Mouse (Mus musculus) left cerebral cortex, adult 18-20 months (tissue): ENCODE measurements around the gene Susd4. TPM values are rescaled to one million over a fixed set of nuclear protein-coding genes. Genes with fewer than 3 reads are reported as not detected.

ENCODE experiments used
- DNase-seq, 2 experiments: peaks; one replicate each; pipeline ENCODE4 v3.0.0; 2021 to 2022; ENCODE audit warnings: low spot score in 2 of 2, mixed read lengths in 1 of 2
- long read RNA-seq, 2 experiments: library from polyadenylated mRNA; stranded (forward); transcript quantifications; one replicate each; pipeline ENCODE4 v2.0.0; 2021
- total RNA-seq, 2 experiments: library from RNA; stranded (reverse); gene quantifications; 2 replicates each; pipeline ENCODE4 v1.2.3; 2021

Gene Susd4
- total RNA-seq = 100 to 1,000 TPM; 105 to 117 TPM
- long read RNA-seq, experiment 1, transcript Susd4-202 (9 exons, 1,898 nt) = major isoform, 79 of 127 reads
- long read RNA-seq, experiment 1, partial matches to known transcripts = 27 of 127 reads
- long read RNA-seq, experiment 1, other reads (novel, unspliced or antisense) = 19 of 127 reads
- long read RNA-seq, experiment 2, transcript Susd4-202 (9 exons, 1,898 nt) = major isoform, 50 of 92 reads
- long read RNA-seq, experiment 2, partial matches to known transcripts = 25 of 92 reads
- long read RNA-seq, experiment 2, other reads (novel, unspliced or antisense) = 15 of 92 reads

DNA sequence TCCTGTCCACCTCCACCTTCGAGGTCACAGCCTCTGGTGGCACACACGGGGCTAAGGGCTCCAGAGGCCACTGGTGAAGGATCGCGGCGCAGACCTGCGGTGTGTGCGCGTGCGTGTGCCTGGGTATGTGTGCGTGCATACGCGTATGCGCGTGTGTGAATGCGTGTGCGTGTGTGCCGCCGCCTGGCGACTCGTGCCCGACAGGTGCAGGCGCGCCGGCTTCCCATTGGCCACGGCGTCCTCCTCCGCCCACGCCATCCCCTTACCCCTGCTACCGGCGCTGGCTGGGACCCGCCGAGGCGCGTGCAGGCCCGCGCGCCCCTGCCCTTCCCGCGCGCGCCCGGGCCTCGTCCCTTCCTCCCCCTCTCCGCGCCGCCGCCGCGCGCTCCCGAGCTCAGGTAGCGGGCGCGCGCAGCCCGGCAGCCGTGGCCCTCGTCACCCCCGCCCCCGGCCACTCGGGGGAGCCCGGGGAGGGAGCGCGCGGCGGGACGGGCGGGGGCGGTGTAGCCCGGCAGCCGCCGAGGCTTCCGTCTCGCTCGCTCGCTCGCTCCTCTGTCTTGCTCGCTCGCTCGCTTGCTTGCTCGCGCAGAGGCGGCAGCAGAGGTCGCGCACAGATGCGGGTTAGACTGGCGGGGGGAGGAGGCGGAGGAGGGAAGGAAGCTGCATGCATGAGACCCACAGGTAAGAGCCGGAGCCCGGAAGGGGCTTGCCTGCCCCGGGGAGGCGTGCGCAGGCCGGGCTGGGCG lies at the start of gene Susd4:
Gene Susd4, plus strand, starts transcription at position 145 of the 746 bp plus-strand sequence.
- DNase-seq = peak; percentile 80 to 90

DNA sequence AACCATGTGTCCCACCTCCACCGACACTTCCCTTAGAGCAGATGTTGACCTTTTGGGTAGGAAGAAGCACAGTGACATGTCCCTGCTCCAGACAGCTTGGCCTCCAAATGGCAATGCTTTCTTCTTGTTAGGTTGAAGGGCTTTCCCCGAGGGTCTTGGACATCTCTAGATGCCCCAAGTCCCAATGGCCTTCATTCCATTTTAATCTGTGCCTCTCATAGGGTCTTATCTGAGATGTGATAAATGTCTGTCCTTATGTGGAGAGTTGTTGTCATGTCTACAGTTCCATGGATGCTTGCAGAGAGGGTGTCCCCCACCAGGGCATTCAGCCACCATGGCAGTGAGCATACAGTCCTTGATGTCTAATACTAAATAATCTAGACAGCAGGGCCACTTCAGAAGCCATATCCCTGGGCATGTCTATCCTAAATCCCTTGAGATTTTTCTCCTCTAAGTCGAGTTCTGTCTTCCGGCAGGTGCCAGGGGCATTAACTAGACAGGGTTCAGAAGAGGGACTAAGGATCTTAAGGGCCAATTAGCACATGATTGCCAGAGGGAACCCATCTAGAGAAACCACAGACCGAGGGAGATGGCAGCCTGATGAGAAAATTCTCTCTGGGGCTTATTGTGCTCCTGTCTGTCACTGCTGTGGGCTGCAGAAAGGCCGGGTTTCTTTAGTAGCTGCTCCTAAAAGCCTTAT lies 49.3 kb upstream of the Susd4 start:
- DNase-seq = no peak

DNA sequence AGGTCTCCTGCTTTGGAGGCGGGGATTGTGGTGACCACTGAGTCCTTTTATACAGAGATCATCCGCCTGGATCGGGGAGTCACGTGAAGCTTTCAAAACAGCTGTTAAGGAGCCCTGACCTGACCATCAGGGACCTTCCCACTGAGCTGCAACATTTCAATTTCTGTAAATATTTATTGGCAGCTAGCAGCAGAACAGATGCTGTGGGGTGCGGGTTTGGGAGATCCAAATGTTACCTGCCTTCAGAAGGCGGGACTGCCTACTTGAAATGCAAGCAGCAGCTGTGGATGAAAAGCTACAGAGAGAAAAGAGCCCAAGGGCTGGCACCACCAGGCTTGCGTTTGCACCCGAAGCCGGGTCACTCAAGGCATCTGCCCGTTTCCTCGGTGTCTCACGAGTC lies 36.1 kb upstream of the Susd4 start:
- no peak for DNase-seq

DNA sequence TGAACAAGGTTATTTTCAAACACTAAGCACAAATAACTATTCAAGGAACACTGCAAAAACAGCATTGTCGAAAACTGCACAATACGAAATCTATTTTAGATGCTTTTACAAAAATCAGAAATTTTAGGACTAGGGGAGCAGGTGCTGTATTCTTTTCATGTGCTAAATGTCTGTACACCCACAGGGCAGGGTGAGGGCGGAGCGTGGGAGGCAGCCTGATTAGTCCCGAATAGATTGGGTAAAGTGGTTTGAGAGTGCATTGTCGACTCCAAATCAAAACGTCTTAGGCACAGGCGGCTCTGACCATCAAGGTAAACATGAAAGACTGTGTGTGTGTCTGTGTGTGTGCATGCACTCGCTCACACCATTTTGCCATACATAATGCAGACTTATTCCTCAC lies 34.7 kb upstream of the Susd4 start:
- DNase-seq = no peak

- no peak for DNase-seq
These were observed 31.0 kb upstream of the Susd4 start for GRCm38 (mm10) chr1:182732695-182733094.

DNA sequence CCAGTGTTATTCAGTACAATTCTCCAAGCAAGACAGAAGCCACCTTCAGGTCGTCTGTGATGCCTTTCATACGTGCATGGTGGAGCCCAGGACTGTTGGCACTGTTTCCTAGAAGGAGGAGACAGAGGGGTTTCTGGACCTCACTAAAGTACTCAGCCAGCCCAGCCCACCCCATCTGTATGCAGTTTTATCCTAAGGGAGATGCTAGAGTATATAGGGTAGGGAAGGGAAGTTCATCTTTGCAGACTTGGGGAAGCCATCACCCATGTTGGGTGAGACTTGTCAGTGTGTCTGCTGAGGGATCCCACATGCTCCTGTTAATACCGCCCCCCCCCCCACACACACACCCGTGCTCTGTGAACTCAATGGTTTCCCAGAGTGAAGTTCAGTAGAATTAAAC lies 27.8 kb upstream of the Susd4 start:
- DNase-seq = no peak

- DNase-seq = no peak
These were observed 16.6 kb upstream of the Susd4 start for GRCm38 (mm10) chr1:182747081-182747480.

DNA sequence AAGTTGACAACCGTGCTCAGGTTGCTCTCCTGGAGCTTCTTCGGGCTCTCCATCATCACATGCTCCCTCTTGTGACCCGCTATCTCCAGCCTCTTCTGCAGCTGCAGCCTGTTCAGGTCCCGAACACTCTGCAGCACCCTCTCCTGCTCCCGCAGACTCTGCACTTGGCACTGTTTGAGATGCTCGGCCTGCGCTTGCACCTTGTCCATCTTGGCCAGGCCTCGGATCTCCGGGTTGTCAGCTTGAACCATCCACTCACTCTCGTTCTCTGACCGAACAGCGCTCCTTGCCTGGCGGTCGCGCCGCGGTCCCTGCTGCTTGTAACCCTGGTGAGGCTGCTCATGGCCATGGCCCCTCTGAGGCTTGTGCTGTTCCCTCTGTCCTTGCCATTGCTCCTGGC lies 15.8 kb upstream of the Susd4 start:
- no peak for DNase-seq

DNA sequence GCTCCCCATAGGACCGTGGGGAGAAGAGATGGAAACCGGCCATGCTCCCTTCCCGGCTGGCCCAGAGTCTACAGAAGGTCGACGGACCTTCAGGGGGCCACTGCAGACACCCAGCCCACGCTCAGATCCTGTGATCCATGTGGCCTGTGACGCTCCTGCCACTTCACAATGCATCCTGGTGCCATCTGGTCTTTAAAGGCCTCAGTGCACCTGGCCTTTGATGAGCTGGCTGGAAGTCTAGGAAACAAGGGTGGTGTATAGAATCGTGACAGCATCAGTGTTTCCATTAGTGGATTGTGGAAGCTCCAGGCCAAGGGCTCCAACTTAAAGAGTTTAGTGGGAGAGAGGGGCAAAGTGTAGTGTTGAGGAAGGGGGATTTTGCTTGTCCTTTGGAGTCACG lies 14.6 kb upstream of the Susd4 start, which contains the start of gene Ccdc185:
Gene Ccdc185, minus strand, starts transcription at position 101 of the 400 bp plus-strand sequence.
- no peak for DNase-seq

GRCm38 (mm10) chr1:182751301-182751700 lies 12.4 kb upstream of the Susd4 start:
- DNase-seq = no peak

DNA sequence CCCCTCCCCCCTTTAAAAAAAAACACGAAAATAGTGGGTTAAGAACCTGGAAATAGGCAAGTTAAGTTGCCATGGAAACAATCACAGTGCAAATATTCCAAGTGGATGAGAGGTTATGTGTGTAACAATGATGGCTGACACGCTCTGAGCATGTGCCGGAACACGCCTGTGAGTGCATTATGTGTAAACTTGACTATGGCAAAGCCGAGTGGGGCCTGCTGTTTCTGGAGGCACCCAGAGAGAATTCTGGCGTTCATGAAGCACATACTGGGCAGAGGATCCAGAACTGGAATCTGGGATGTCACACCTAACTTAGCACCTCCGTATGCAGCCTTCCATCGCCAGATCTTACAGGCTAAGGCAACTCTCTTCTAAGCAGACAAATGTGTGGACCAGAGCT lies 10.0 kb upstream of the Susd4 start:
- no peak for DNase-seq

GRCm38 (mm10) chr1:182754865-182755264 lies 8.8 kb upstream of the Susd4 start:
- DNase-seq = no peak

DNA sequence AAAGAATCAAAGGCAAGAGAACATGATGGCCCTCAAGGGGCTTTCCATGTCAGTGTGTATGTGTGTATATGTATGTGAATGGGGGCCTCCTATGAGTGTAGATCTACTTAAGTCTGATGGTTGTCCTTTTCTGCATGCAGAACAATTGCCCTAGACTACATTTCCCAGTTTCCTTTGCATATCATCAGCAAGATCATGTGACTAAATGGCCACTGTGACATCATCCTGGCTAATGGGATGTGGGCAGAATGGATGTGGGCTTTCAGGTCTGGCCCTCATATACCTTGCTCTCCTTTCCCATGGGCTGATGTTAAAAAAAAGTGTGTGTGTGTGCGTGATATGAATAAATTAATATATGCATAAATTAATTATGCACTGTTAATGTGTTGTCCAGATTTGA lies 4.9 kb upstream of the Susd4 start:
- DNase-seq = no peak

- no peak for DNase-seq
These were observed 407 bp upstream of the Susd4 start for GRCm38 (mm10) chr1:182763191-182763715.

GRCm38 (mm10) chr1:182764541-182765281 lies 1.1 kb downstream of the Susd4 start:
- peak; percentile 22 to 42 for DNase-seq

- DNase-seq = no peak
These were observed 11.9 kb downstream of the Susd4 start for GRCm38 (mm10) chr1:182775576-182775975.

DNA sequence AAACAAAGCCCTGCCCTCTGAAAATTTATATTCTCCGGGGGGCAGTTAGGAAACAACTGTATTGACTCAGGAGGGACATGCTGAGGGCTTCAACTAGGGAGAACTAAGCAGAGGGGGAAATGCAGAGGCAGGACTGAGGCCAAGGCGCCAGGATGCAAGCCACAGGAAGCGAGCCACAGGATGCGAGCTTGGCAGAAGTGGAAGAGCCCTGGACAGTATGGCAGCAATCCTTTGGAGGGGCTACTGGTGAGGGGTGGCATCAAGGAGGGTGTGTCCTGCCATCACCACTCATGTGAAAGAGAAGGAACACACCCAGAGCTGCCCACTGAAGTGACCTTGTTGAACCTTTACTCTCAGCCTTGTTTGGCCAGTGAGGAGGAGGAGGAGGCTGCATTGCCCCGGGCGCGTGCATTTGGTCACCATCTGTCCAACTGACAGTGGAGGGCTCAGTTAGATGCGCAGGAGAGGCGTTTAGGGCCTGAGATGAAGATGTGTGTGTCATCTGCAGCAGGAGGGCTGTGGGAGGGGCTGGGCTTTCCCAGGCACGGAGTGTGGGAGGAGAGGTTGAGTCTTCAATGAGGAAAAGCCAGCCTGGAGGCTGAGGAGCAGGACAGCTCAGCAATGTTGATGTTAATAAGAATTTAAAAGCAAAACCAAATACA lies 13.2 kb downstream of the Susd4 start:
- peak in 1 of 2 experiments; percentile 50 for DNase-seq

- DNase-seq = no peak
These were observed 14.6 kb downstream of the Susd4 start for GRCm38 (mm10) chr1:182778225-182778624.

DNA sequence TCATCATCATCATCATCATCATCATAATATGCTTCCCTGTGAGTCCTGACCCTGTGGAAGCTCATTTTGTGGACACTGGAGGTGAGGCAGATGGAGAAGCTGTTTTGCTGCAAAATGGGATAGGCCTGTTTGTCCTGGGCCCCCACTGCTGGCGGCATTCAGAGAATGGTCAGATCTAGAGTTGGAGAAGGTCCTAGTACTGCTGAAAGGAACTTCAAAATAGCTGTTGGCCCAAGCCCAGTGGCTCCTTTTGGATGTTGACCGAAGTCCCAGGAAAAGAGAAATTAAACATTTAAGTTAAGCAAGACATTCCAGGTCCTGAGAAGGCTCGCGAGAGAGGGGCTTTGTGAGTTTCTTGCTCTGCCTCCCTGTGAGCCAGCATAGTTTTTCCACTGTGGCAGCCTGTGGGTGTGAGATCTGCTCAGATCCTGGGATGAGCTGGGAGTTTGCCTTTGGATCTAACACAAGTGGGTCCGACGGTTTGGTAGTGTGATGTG lies 15.4 kb downstream of the Susd4 start:
- DNase-seq = no peak

GRCm38 (mm10) chr1:182783774-182784173 lies 20.1 kb downstream of the Susd4 start:
- DNase-seq = no peak
